Mouse (Mus musculus) limb, embryonic 11.5 days (tissue): ENCODE measurements around the gene 4930404N11Rik. TPM values are rescaled to one million over a fixed set of nuclear protein-coding genes. Genes with fewer than 3 reads are reported as not detected.

Source experiments
- ATAC-seq: fragments of 200-750 bp; cut with Nextera tagmentation; 2 replicates; pipeline ENCODE4 v1.8.0; 2017; ENCODE audit warnings: low read depth; ENCODE audit not compliant: insufficient number of reproducible peaks, low FRiP score, low TSS enrichment
- DNase-seq: peaks from one replicate; pipeline ENCODE4 v3.0.0-alpha.2; 2015; ENCODE audit warnings: low spot score
- H3K27ac ChIP-seq: fragments of 300-500 bp; sonication (generic); replicated peaks from 2 replicates; pipeline ENCODE4 v1.5.1; 2014; ENCODE audit warnings: low read depth, mild to moderate bottlenecking, low read length
- H3K27me3 ChIP-seq: fragments of 300-500 bp; sonication (generic); 2 replicates; pipeline ENCODE4 v1.6.1; 2014; ENCODE audit warnings: mild to moderate bottlenecking, low read length, mixed read lengths; ENCODE audit not compliant: control insufficient read depth, insufficient read depth
- H3K36me3 ChIP-seq: fragments of 300-500 bp; sonication (generic); 2 replicates; pipeline ENCODE4 v1.6.1; 2014; ENCODE audit warnings: mild to moderate bottlenecking, low read length, moderate library complexity, mixed read lengths; ENCODE audit not compliant: control insufficient read depth, insufficient read depth
- H3K4me1 ChIP-seq: fragments of 300-500 bp; sonication (generic); 2 replicates; pipeline ENCODE4 v1.6.1; 2014; ENCODE audit warnings: low read length, mixed read lengths; ENCODE audit not compliant: control insufficient read depth, insufficient read depth
- H3K4me2 ChIP-seq: fragments of 300-500 bp; sonication (generic); 2 replicates; pipeline ENCODE4 v1.6.1; 2014; ENCODE audit warnings: low read depth, mild to moderate bottlenecking, moderate library complexity; ENCODE audit not compliant: severe bottlenecking
- H3K4me3 ChIP-seq: fragments of 300-500 bp; sonication (generic); 2 replicates; pipeline ENCODE4 v1.5.1; 2014; ENCODE audit warnings: low read depth, low read length
- H3K9ac ChIP-seq: fragments of 300-500 bp; sonication (generic); 2 replicates; pipeline ENCODE4 v1.6.1; 2014; ENCODE audit warnings: mild to moderate bottlenecking, low read length
- H3K9me3 ChIP-seq: fragments of 300-500 bp; sonication (generic); 2 replicates; pipeline ENCODE4 v1.6.1; 2016; ENCODE audit warnings: low read length; ENCODE audit not compliant: control insufficient read depth
- WGBS: fragments of 180-500 bp; shearing (Covaris S2); extraction: QIAGEN DNeasy Blood & Tissue Kit; methylation state at CpG from one replicate; pipeline ENCODE4 v1.1.7; 2014; 5-methylcytosine and 5-hydroxymethylcytosine counted together
- polyA plus RNA-seq: library from polyadenylated mRNA; unstranded; fragments of >200 nt; fragmentation: Nextera tagmentation; extraction: Ambion mirVana; gene quantifications from 2 replicates; pipeline ENCODE4 v1.2.1, GENCODE M21; 2014

Gene 4930404N11Rik
- polyA plus RNA-seq, 1 experiment from 2014 or later, result 0.21 TPM

GRCm38 (mm10) chr10:81404720-81405119 is 39.1 kb upstream of the 4930404N11Rik start:
- ATAC-seq (no peak), DNase-seq (no peak)
- no peaks in the 10 kb centered on the region for H3K9me3 ChIP-seq
- H3K4me2 ChIP-seq, result no peak overlapping the region
- no peak overlapping the region for H3K4me3 ChIP-seq
- 51% methylated on average over 18 of the region's 18 CpGs for WGBS
- H3K4me1 ChIP-seq, result peaks cover 68% of the 10 kb centered on the region
- H3K36me3 ChIP-seq, result 0 out of 2 replicates have a peak, but pooled peaks cover 7% of the 10 kb centered on the region
- peaks cover 15% of the 10 kb centered on the region; the same call in 1 of the 2 replicates for H3K27me3 ChIP-seq
- H3K27ac ChIP-seq, result no peak overlapping the region
- no peak overlapping the region for H3K9ac ChIP-seq

GRCm38 (mm10) chr10:81404082-81404481 is 38.5 kb upstream of the 4930404N11Rik start:
- Histone ChIP-seq H3K4me2 (no peak overlapping the region), H3K9me3 (no peaks in the 10 kb centered on the region), H3K27ac (no peak overlapping the region; the same call in 1 of the 2 replicates), H3K27me3 (peaks cover 15% of the 10 kb centered on the region; the same call in 1 of the 2 replicates), H3K4me1 (peaks cover 61% of the 10 kb centered on the region), H3K36me3 (peaks cover 11% of the 10 kb centered on the region; the same call in 1 of the 2 replicates), H3K9ac (no peak overlapping the region), H3K4me3 (no peak overlapping the region)
- ATAC-seq, result no peak
- WGBS, result 11% methylated on average over 9 of the region's 9 CpGs
- no peak for DNase-seq

- Histone ChIP-seq H3K27ac (no peak overlapping the region; the same call in 1 of the 2 replicates), H3K4me2 (no peak overlapping the region), H3K36me3 (peaks cover 11% of the 10 kb centered on the region; the same call in 1 of the 2 replicates), H3K4me1 (peaks cover 56% of the 10 kb centered on the region), H3K9me3 (no peaks in the 10 kb centered on the region), H3K4me3 (no peak overlapping the region), H3K9ac (peak overlapping the region; percentile 17), H3K27me3 (peaks cover 15% of the 10 kb centered on the region; the same call in 1 of the 2 replicates)
- ATAC-seq (no peak), DNase-seq (no peak)
- WGBS, result 55% methylated on average over 10 of the region's 10 CpGs
Measured at GRCm38 (mm10) chr10:81403511-81403910, 37.9 kb upstream of the 4930404N11Rik start.

GRCm38 (mm10) chr10:81402227-81402765 is 36.7 kb upstream of the 4930404N11Rik start:
- Histone ChIP-seq H3K27ac (peak overlapping the region; percentile 90), H3K27me3 (peaks cover 9% of the 10 kb centered on the region; the same call in 1 of the 2 replicates), H3K9ac (peak overlapping the region; percentile 47), H3K36me3 (peaks cover 13% of the 10 kb centered on the region; the same call in 1 of the 2 replicates), H3K4me1 (peaks cover 45% of the 10 kb centered on the region), H3K4me2 (peak overlapping the region; percentile 32; the same call in 1 of the 2 replicates), H3K4me3 (0 out of 2 replicates have a peak overlapping the region, but pooled peaks have one; percentile 5), H3K9me3 (no peaks in the 10 kb centered on the region)
- DNase-seq (no peak), ATAC-seq (peak; percentile 7; the same call in 1 of the 2 replicates)
- 24% methylated on average over 7 of the region's 7 CpGs for WGBS

- ATAC-seq, result peak; percentile 82
- WGBS, result 7% methylated on average over 17 of the region's 18 CpGs
- Histone ChIP-seq H3K27me3 (peaks cover 9% of the 10 kb centered on the region; the same call in 1 of the 2 replicates), H3K36me3 (peaks cover 13% of the 10 kb centered on the region; the same call in 1 of the 2 replicates), H3K9ac (peak overlapping the region; percentile 47), H3K27ac (peak overlapping the region; percentile 90), H3K9me3 (no peaks in the 10 kb centered on the region), H3K4me1 (peaks cover 39% of the 10 kb centered on the region), H3K4me3 (0 out of 2 replicates have a peak overlapping the region, but pooled peaks have one; percentile 5), H3K4me2 (peak overlapping the region; percentile 32; the same call in 1 of the 2 replicates)
- peak; percentile 84 for DNase-seq
Measured at GRCm38 (mm10) chr10:81401521-81402226, 36.1 kb upstream of the 4930404N11Rik start.

GRCm38 (mm10) chr10:81401205-81401520 is 35.5 kb upstream of the 4930404N11Rik start:
- Histone ChIP-seq H3K9me3 (no peaks in the 10 kb centered on the region), H3K27me3 (peaks cover 9% of the 10 kb centered on the region; the same call in 1 of the 2 replicates), H3K27ac (0 out of 2 replicates have a peak overlapping the region, but pooled peaks have one; percentile 2), H3K36me3 (peaks cover 13% of the 10 kb centered on the region; the same call in 1 of the 2 replicates), H3K4me1 (peaks cover 34% of the 10 kb centered on the region), H3K4me3 (no peak overlapping the region), H3K9ac (no peak overlapping the region), H3K4me2 (peak overlapping the region; percentile 24; the same call in 1 of the 2 replicates)
- ATAC-seq, result 0 out of 2 replicates have a peak, but pooled peaks have one; percentile 0
- WGBS, result 20% methylated on average over 10 of the region's 10 CpGs
- DNase-seq, result no peak

- peak overlapping the region; percentile 24 for H3K4me2 ChIP-seq
- H3K27me3 ChIP-seq, result peaks cover 4% of the 10 kb centered on the region; the same call in 1 of the 2 replicates
- H3K9me3 ChIP-seq, result no peaks in the 10 kb centered on the region
- H3K4me1 ChIP-seq, result peaks cover 32% of the 10 kb centered on the region
- no peak for DNase-seq
- H3K4me3 ChIP-seq, result peak overlapping the region; percentile 1; the same call in 1 of the 2 replicates
- ATAC-seq, result no peak
- peaks cover 13% of the 10 kb centered on the region; the same call in 1 of the 2 replicates for H3K36me3 ChIP-seq
- H3K27ac ChIP-seq, result 0 out of 2 replicates have a peak overlapping the region, but pooled peaks have one; percentile 2
- no peak overlapping the region; the same call in 1 of the 2 replicates for H3K9ac ChIP-seq
- WGBS, result 49% methylated on average over 22 of the region's 22 CpGs
Measured at GRCm38 (mm10) chr10:81400371-81401204, 35.0 kb upstream of the 4930404N11Rik start.
